Mouse (Mus musculus) lung, adult 2 months (tissue): Measurements from ENCODE around the gene Itgam.

Source experiments
- CTCF ChIP-seq: fragments of 200-500 bp; IDR thresholded peaks from 2 replicates; pipeline ENCODE4 v1.5.1; 2011; ENCODE audit warnings: mild to moderate bottlenecking, low read length, control low read depth; ENCODE audit not compliant: insufficient read depth
- POLR2A ChIP-seq: fragments of 200-500 bp; IDR thresholded peaks from 2 replicates; pipeline ENCODE4 v1.6.1; 2011; ENCODE audit warnings: low read depth, mild to moderate bottlenecking, control low read depth, low read length, borderline replicate concordance; ENCODE audit errors: extremely low read depth

DNA sequence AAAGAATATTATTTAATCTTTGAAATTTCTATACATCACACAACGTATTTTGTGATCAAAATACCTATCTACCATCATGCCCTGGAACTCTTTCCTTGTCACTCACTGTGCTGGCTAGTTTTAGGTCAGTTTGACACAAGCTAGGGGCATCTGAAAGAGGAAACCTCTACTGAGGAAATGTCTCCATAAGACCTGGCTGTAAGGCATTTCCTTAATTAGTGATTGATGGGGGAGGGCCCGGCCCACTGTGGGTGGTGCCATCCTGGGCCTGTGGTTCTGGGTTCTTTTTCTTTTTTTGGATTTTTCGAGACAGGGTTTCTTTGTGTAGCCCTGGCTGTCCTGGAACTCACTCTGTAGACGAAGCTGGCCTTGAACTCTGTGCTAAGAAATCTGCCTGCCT lies 3.3 kb upstream of the Itgam start:
- TF ChIP-seq CTCF (no peak), POLR2A (no peak)
